Mouse (Mus musculus) adrenal gland, postnatal 25 days (tissue): ENCODE measurements around the gene Nfyb. TPM values are rescaled to one million over a fixed set of nuclear protein-coding genes. Genes with fewer than 3 reads are reported as not detected.

Source experiments
- DNase-seq: peaks from one replicate; pipeline ENCODE4 v3.0.0; 2021; ENCODE audit warnings: mixed read lengths
- total RNA-seq: library from RNA; stranded (reverse); gene quantifications from 2 replicates; pipeline ENCODE4 v1.2.3, GENCODE M21; 2021

Nfyb gene
- total RNA-seq, 1 experiment from 2014 or later, result 25.9 TPM

DNA sequence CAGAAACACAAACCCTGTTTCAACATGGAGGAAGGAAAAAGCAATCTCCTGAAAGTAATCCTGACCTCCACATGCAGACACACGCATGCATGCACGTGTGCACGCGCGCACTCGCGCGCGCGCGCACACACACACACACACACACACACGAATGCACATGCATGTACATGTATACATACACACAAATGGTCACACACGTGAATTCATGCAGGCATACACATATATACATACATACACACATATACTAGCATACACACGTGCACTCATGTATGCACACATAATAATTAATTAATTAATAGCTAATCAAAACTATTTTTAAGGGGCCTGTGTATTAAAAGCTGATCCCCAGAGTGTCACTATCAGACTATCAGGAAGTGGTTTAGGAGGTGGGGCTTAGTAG, 15.9 kb upstream of the Nfyb start:
- no peak for DNase-seq

DNA sequence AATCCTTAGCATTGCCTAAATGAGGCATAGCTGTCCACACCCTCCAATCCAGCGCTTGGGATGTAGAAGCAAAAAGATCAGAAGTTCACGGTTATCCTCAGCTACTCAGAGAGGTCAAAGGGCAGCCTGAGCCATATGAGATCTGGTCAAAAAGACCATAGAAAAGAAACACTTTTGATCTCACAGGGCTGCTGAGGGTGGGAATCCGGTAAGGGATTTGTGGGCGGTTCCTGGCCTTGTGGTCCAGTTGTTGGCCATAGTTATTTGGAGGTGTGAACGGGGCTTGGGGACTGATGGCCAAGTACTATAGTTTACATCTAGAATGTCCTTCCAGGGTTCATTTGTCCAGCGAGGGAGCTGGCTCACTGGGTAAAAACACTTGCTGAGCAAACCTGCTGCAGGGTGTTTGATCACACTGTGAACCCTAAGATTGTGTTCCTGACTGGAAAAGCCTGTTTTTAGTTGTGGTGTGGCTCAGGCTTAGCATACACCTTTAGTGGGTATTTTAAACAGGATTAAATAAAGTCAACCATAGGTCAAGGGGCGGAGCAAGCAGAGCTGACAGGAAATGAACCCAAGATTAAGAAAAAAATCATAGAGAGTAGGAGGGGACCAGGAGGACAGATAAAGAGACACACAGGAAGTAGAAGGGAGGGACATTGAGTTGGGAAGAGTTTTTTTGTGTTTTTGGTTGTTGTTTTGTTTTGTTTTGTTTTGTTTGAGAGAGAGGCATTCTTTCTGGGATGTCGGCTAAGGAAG, 15.0 kb upstream of the Nfyb start:
- no peak for DNase-seq

DNA sequence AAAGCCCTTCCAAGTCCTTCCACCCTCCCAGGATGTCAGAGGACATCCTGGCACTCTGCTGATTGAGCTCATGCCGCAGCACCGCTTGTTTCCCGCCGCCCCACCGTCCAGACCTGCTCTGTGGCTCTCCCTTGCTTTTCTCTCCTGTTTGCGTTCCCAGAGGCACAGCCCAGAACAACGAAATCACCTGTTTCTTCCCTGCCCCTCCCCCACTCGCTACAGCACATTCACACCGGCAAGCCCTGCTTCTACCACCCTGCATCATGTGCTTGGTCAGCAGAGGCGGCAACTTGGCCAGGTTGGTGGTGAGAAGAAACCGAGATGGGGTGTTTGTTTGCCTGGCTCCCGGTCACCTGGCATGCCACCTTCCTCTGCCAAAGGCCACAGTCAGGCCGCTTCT, 13.9 kb upstream of the Nfyb start:
- no peak for DNase-seq

DNA sequence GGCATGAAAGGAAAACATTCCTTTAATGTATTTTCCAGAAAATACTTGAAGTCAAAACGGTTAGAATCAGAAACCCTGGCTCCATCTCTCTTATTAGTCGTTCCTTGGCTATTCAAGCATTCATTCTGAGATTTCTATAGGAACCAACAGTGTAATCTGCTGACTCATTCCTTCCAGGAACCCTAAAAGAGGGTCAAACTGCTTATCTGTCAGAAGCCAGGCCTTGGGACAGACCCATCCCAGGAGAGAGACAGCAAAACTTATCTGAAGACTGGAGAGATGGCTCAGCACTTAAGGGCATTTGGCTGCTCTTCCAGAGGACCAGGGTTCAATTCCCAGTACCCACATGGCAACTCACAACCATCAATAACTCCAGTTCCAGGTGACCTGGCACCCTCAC, 13.1 kb upstream of the Nfyb start:
- no peak for DNase-seq

DNA sequence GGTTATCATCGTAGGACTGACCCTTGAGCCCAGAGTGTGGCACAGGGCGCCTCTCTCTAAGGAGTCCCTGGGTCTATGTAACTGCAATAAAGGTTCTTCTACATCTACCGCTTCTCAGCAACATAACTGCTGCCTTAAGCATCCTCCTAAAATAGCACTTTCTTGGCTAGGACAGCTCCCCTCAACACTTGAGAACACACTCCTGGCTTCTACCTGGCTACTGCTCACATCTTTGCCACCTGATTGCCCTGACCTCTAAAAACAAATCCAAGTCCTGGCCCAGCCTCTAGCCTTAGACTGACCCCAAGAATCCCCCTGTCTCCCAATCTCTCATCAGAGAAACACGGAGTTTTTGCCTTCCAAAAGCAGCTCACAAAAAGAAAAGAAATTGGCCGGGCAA, 10.9 kb upstream of the Nfyb start:
- DNase-seq, result no peak

DNA sequence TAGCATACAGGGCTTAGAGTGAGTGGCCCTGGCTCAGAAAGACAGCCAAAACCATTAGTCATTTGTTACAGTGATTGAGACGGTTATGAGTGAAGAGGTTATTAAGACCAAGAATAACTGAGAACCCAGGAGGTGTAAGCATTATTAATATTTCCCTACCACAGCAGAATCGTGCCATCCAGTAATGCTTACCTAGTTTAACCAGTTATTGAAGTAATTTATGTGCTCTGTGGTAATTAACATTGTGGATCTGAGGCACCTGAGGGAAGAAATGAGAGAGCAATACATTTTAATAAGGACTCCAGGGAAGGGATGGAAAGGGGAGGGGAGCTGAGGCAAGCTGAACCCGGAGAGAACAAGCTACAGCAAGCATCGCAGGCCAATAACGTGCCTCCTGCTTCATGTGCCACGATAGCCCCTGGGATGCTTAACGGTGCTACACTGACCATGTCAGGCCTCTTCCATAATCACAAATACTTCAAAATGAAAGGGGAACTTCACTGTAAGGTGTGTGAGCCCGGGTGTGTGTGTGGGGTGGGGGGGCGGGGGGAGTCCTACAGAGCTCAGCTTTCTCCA, 7.7 kb upstream of the Nfyb start:
- DNase-seq, result no peak

DNA sequence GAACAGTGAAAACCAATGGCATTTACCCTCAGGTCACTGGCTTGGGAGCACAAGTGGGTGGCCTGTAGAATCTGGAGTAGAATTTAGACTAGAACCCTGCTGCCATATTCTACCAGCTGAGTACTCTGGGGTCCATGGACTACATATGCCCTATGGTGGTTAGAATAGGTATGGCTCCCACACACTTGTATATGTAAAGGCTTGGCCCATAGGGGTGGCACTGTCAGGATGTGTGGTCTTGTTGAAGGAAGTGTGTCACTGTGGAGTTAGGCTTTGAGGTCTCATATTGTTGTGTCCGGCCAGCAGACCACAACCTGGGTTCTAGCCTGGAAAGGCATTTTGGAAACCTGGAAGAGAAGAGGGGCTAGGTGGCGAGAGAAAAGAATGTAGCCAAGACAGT, 6.8 kb upstream of the Nfyb start:
- DNase-seq, result no peak

DNA sequence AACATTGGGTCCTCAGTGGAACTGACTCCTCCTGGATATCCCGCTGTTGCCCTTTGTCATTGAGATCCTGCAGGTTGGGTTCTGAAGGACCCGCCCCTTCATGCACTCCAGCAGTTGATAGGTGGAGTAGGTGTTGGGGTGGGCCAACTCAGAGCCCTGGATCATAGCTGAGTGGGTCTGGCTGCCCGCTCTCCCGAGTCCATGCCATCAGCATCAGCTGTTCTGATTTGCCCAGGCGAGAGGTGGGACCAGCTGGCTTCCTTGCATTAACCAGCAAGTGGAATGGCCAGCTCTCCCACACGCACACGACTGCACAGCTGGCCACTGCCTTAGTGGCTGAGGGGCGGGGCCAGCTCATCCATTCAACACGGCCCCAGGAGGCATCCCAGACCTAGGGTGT, 5.0 kb upstream of the Nfyb start:
- no peak for DNase-seq

DNA sequence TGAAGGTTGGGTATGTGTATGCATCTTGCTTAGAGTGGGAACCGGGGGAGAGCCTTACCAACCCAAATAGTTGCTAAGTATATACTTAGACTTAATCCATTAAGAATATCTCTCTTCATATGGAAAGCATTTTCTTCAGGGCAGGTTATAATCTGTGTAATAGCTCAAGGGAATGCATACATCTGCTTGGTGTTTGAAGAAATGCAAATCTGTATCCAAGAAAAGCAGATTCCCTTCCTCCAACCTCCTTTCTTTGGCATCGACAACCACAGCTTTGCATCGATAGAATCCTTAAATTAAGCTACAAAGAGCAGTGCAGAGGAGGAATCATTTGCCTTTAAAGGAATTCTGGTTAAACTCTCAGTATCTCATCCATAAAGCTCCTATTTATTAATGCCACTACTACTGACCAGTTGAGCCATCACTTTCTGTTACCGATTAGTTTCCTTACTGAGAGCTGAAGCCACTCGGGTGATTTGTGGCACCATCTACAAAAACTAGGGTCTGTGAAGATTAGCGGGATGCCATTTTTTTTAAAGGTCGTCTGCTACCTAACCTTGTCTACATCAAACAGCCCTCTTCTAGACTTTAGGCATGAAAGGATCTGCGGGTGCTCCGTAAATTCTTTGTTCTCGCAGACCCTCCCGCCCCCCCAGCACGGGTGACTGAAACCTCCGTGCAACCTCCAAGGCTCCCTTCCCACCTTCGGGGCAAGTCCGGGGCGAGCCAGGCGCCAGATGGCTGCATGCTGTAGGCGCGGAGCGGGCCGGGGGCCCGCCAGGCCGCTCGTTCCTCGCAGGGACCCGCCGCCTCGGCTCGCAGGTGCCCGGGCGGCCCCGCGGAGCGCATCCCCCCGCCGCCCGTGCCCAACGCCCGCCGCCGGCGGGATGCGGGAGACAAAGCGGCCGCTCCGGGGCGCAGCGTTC, 925 bp downstream of the Nfyb start:
- DNase-seq, result peak; percentile 52

DNA sequence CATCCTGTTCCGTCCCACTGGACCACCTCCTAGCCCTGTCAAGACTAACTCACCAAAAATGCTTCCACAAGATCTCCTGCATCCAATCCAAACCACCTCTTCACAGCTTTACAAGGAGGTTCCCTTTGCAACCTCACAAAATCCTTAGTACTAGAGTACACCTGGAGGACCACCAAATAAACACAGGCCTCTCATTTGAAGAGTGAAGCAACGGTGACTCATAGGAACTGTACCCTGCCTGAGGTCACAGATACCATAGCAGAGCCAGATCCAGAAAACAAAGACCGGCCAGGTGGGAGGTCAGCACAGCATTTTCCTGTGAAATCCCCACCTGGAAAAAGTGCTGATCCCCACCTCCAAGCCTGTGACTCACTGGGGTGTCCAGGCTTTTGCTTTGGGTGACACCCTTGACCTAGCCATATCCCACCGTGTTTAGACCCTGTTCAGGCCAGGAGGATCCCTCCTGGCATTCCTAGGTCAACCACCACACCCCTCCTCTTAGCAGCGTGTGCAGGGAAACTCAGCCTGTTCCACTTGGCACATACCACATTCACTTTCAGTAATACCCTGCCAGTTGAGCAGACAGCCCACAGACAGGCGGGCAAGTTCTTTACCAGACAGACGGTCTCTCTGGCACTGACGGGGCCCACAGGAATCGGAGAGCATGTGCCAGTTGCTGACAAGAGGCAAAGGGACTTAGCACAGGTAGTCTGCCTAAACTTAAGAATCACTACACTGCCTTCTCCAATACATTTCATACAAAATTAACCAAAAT, 2.7 kb downstream of the Nfyb start:
- no peak for DNase-seq

DNA sequence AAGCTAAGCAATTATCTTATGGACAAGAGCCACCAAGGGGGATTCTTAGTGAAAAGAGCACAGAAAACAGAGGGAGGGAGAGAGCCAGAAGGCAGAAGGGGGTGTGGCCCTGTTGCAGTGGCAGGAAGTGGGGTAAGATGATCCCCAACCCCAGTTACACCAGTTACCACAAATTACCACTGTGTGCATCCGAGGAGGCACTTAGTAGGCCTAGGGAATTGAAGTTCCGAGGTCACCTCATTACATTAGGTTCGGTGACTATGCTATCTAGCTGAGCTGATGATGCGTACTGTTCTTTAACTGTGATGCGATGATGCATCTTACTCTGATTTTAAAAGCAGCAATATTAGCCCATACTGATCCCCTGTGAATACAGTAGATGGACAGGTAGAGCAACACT, 4.2 kb downstream of the Nfyb start:
- no peak for DNase-seq

DNA sequence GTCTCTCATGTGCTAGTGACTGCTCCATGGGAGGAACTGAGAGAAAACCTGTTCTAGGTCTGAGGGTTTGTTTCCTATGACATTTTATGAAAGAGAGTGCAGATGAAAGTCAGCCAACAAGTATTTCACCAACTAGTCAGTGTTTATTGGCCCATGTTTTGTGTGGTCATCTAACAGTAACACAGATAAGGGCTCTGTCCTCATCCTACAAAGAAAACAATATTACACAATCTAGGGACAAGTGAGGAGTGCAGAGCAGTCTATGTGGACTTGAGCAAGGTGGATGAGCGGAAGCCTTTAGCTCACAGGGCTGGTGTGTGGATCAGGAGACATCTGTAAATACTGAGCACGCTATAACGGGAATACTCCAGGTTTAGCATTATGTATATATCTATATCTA, 5.1 kb downstream of the Nfyb start:
- DNase-seq, result no peak

DNA sequence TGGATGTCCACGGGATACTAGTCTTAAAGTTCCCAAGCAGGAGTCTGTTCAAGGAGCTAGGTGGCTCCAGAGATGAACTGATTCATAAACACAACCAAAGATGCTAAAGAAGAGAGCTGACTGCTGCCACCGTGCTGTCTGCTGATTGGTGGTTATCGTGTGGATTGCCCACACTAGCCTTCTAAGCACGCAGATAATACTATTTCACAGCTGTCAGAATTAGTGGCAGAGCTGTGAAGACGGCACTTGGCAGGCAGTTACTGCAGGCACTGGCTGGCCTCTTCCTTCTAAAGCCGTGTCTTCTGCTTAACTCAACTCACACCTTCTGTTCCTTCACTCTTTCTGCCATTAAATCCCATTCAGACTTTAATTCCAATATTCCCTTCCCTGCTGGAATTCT, 5.6 kb downstream of the Nfyb start:
- DNase-seq, result no peak

DNA sequence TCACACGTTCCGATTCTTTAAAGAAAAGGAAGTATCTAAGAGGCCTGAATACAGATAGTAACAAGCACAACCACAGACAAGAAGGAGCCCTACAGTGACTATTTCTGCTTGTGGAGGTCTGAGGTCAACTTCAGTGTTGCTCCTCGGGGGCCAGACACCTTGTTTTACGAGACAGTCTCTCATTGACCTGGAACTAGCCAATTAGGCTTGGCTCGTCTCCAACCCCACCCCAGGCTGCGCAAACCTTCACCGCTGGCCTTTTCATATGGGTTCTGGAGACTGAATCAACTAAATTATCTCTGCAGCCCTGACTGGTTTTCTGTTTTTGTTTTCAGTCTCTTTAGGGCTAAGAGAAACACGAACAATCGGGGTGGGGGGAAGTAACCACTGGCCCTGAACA, 6.6 kb downstream of the Nfyb start:
- DNase-seq, result no peak

DNA sequence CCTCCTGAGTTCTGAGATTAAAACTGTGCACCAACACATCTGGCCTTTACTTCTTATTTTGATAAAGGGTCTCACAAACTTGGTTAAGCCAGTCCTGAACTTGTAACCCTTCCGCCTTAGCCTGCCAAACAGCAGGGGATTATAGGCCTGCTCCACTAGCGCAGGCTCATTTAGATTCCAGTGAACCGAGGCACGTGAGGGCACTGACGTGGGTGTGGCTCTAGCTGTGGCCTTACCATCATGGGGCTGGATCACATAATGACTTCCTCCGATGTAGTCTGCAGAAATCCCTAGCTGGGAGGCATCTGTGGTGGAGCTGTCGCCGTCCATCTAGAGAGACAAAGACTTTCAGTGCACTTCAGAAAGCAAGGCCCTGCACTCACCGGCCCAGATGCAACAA, 7.5 kb downstream of the Nfyb start:
- no peak for DNase-seq

DNA sequence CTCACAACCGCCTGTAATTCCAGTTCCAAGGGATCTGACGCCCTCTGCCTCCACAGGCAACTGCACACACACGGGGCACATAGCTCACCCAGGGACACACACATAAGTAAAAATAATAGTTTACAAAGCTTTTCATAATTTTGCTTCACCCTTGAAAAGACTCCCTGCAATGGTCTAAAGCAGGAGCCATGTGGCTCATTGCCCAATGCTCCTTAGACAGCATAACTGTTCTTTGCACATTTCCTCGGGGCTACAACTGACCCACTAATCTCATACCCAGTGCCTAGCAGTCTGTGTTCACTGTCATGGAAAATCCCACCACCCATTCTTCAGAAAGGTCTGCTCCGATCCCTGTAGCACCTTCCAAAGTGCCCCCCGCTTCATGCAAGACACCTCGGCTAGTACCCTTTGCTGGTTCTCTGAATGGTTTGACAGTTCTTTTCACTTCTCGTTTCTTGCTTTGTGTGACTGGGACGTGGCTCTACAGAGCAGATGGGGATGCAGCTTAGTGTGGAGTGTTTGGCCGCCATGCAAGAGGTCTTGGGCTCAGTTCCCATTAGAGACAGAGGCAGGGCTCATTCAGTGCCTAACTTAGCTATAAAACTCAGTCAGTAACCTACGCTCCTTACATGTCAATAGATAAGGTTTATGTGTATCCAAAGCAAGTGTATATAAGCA, 8.6 kb downstream of the Nfyb start:
- DNase-seq, result no peak

DNA sequence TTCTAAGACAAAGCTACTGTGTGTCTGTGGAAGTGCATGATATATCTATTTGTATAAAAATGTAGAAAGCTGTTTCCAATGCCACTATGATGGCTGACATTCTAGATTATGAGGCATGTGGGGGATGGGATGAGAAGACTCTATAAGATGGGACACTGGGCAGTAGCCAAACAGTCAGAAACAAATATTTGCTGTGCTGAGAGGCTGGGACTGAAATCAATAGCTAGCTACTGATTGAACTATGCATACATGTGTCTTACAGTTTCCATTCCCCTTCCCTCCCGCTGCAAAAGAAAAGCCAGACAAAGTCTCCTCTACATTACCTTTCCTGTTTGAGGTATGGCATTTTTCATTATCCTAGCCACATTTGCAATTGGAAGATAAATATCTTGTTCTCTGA, 9.3 kb downstream of the Nfyb start:
- no peak for DNase-seq

DNA sequence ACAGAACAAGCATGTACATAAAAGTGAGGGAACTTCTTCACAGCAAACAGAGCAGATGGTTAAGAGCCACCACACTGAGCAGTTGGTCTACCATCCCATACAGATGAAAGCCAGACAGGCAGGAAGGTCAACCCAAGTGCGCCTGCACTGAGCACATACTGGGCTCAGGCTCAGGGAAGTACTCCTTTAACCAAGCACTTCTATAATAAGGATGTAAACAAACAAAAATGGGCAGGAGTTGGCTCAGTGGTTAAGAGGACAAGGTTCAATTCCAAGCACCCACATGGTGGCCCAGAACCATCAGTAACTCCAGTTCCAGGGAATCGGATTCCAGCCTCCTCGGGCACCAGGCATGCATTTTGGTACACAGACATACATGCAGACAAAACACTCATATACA, 11.0 kb downstream of the Nfyb start:
- no peak for DNase-seq

DNA sequence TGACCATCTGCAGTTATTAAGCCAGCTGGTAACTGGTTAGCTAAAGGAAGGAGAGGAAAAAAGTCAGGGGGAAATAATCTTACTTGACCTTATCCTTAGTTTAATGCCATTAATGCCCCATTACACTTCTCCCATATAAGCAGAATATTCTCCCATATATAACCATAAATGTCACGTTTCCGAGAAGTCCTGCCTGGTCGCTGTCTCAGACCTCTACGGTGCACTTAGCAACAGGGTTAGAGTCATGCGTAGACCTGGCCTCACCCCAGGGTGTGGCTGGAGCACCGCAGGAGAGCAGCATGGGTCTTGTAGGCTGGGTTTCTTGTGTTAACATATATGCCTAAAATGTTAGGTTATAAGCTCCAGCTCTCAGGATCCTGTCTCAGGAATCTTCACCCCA, 13.2 kb downstream of the Nfyb start:
- DNase-seq, result no peak

DNA sequence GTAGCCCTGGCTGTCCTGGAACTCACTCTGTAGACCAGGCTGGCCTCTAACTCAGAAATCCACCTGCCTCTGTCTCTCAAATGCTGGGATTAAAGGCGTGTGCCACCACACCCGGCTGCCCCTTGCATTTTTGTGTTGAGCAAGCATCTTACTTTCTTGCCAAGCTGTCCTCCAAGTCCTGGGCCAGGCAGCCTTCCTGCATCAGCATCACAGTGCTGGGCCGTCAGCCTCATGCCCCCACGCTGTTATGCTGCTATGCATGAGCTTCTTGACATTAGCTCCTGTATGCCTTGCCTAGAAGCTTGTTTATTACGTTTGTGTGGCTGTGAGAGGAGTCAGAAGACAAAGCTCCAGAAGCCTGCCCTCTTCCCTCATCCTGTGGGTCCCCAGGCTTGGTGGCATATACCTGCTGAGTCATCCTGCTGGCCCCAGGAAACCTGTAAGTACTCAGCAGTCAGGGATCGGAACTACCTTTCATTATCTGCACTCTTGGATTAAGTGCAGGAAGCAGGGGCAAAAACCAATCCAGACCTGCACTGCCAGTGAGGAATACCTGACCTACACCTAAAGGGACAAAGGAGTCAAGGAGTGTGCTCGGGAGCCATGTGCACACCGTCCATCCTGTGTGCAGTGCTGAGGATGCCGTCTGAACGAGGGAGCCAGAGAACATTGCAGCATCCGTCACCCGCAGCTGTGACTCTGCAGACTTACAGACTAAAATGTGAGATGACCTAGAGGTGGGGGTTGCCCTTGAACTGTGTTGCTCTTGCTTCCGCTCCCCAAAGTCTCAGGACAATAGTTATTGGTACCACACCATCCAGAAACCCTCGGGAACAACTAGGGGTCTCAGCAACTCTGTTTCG, 16.7 kb downstream of the Nfyb start:
- no peak for DNase-seq

DNA sequence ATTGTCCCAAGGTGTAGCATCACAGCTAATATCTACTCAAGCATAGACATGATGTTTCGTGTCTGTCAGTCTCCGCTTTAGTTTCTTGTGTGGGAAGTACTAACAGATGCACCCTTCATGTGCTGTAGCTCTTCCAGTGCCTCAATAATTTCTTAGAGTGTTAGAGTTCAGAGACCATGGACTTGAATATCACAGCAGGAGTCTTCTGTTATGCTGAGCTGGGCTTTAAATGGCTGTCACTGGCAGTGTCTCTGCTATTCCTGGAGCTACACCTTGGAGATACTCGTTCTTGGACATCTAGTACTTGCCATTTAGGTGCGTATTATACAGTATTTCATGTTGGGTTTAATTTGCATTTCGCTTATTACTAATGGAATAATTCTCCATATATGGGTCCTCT, 18.6 kb downstream of the Nfyb start:
- DNase-seq, result no peak
